Mouse (Mus musculus) ovary, adult 18-20 months (tissue): ENCODE measurements around the gene Tnfrsf12a.

Experiments used
- DNase-seq: peaks from one replicate; pipeline ENCODE4 v3.0.0; 2022; ENCODE audit warnings: low spot score, mixed read lengths

Tnfrsf12a gene

GRCm38 (mm10) chr17:23644613-23645495 is 32.4 kb downstream of the Tnfrsf12a start, which contains the start of gene Mmp25:
Gene Mmp25 (minus strand): TSS chr17:23645277.
- DNase-seq: no peak

- DNase-seq: no peak
Observed at GRCm38 (mm10) chr17:23631241-23631640, 46.0 kb downstream of the Tnfrsf12a start.

- DNase-seq: peak; percentile 41
Observed at GRCm38 (mm10) chr17:23630195-23631020, 46.9 kb downstream of the Tnfrsf12a start.

- no peak for DNase-seq
Observed at GRCm38 (mm10) chr17:23627813-23628212, 49.5 kb downstream of the Tnfrsf12a start.
